Mouse (Mus musculus): Measurements from ENCODE around the gene 9630041A04Rik.

The 9630041A04Rik gene

GRCm38 (mm10) chr9:101990836-101991235, 129.2 kb downstream of the 9630041A04Rik start:
- DNase-seq (ENCODE audit: extremely low spot score, low read depth, low spot score) = no peak
